Mouse (Mus musculus) ES-E14 (cell line): ENCODE measurements around the gene Tep1.

Experiments
- MAFK ChIP-seq: IDR thresholded peaks from 2 replicates; pipeline ENCODE4 v1.6.1; 2014; ENCODE audit warnings: mild to moderate bottlenecking, low read depth, low read length, inconsistent platforms; ENCODE audit not compliant: insufficient read depth
- ZNF384 ChIP-seq: IDR thresholded peaks from 2 replicates; pipeline ENCODE4 v1.6.1; 2012; ENCODE audit warnings: low read depth, low read length, inconsistent platforms

DNA sequence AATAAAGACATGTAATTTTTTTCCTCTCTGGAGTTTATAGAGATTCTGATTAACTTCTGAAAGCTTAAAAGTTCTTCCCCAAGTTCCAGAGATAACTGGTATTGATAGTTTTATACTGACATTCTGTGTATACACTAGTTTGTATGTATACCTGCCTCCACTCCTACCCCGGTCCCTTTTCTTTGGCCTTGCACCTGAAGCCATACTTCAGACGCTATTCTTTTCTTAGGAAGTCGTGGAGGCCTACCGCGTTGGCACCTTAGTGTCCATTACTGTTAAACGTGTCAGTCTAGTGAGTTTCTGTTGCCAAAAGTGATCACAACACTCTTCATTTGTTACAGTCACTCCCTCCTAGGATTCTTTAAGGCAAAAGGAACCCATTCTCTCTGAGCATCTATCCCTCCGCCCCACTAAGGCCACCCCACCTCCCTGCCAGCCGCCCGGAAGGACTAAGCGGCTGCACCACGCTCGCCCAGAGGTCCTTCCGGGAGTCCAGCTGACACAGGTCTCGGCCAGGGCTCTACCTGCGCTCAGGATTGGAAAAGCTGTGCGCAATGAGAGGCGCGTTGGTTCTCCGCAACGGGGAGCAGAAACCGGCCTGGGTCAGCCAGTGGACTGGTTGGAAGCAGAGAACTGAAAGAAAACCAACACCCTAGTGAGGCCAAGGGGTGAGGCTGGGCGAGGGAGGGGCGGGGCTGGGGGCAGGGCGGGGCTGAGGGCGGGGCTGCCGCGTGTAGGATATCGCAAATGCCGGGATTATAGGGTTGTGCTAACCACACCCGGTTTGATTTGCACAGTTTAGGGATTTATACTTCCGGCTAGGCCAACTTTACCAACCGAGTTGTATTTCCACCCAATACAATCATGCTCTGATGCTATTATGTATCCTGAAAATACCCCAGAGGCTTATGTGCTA, at the start of gene Tep1:
- TF ChIP-seq ZNF384 = no peak
- TF ChIP-seq MAFK = no peak
